Mouse (Mus musculus) heart, adult 2 months (tissue): Measurements from ENCODE around the gene Zfp408. TPM values are rescaled to one million over a fixed set of nuclear protein-coding genes. Genes with fewer than 3 reads are reported as not detected.

Experiments used
- DNase-seq, 2 experiments: peaks; one replicate each; pipeline ENCODE4 v3.0.0; 2021
- H3K27ac ChIP-seq: fragments of 200-600 bp; 2 replicates; pipeline ENCODE4 v1.8.1; 2022
- H3K27me3 ChIP-seq: fragments of 200-500 bp; 2 replicates; pipeline ENCODE4 v1.6.1; 2012; ENCODE audit warnings: mild to moderate bottlenecking, low read length, inconsistent platforms, mixed read lengths; ENCODE audit not compliant: control insufficient read depth, insufficient read depth
- H3K36me3 ChIP-seq: fragments of 200-500 bp; 2 replicates; pipeline ENCODE4 v1.6.1; 2012; ENCODE audit warnings: low read length, inconsistent platforms; ENCODE audit not compliant: control insufficient read depth, insufficient read depth
- H3K4me1 ChIP-seq: fragments of 200-500 bp; 2 replicates; pipeline ENCODE4 v1.6.1; 2011; ENCODE audit warnings: low read length; ENCODE audit not compliant: control insufficient read depth, insufficient read depth
- H3K4me3 ChIP-seq: fragments of 200-600 bp; 2 replicates; pipeline ENCODE4 v1.8.1; 2022
- H3K79me2 ChIP-seq: fragments of 200-500 bp; replicated peaks from 2 replicates; pipeline ENCODE4 v1.6.1; 2012; ENCODE audit warnings: mild to moderate bottlenecking, inconsistent platforms, low read length, moderate library complexity, mixed read lengths; ENCODE audit not compliant: control insufficient read depth, insufficient read depth
- H3K9ac ChIP-seq: fragments of 200-500 bp; 2 replicates; pipeline ENCODE4 v1.6.1; 2012; ENCODE audit warnings: low read depth, mild to moderate bottlenecking, control low read depth, inconsistent platforms, low read length, mixed read lengths
- CTCF ChIP-seq: fragments of 200-600 bp; IDR thresholded peaks from 2 replicates; pipeline ENCODE4 v1.8.1; 2022; ENCODE audit warnings: antibody characterized with exemption, mild to moderate bottlenecking, moderate library complexity
- EP300 ChIP-seq: fragments of 200-500 bp; IDR thresholded peaks from 2 replicates; pipeline ENCODE4 v1.6.1; 2011; ENCODE audit warnings: low read depth, low read length, control low read depth; ENCODE audit not compliant: insufficient read depth
- POLR2A ChIP-seq: fragments of 200-500 bp; IDR thresholded peaks from 2 replicates; pipeline ENCODE4 v1.6.1; 2011; ENCODE audit warnings: mild to moderate bottlenecking, low read depth, low read length, control low read depth; ENCODE audit not compliant: insufficient read depth
- WGBS: fragments of 180-500 bp; shearing (Covaris S2); methylation state at CpG from one replicate; pipeline ENCODE4 v1.1.7; 2018; 5-methylcytosine and 5-hydroxymethylcytosine counted together
- intact Hi-C: fragments of 180-260 bp; cut with DNase I; formaldehyde crosslinking; loops from one replicate; pipeline ENCODE4 v1.15.1; 2025
- polyA plus RNA-seq: library from polyadenylated mRNA; depleted of rRNA; stranded (reverse); fragments of >200 nt; gene quantifications from 2 replicates; pipeline ENCODE4 v1.2.3, GENCODE M21; 2012
- total RNA-seq, 2 experiments: library from RNA; stranded (reverse); gene quantifications; 2 replicates each; pipeline ENCODE4 v1.2.3; 2021

Gene Zfp408
- total and polyA plus RNA-seq, 3 experiments, result 4.0 to 5.3 (median 4.2) TPM

DNA sequence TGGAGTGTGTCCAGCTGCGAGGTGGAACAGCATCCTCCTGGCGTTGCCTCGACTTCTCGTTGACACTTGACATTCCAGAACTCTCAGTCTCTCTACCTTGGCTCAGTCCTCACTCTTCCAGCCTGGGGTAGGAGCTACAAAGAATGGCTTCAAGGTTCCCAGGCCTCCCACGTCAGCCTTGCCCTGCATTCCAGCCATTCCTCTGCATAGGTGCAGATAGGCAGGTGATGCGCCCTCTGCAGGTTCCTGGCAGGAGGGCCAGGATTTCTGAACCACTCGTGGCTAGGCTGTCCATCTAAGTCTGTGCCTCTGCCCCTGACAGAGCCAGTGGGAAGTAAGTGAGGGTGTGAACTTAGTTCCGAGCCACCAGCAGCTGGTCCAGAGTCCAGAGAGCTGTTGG, 7.2 kb upstream of the Zfp408 start:
- Histone ChIP-seq H3K4me1 (peaks cover 6% of the 10 kb centered on the region), H3K27me3 (no peaks in the 10 kb centered on the region), H3K36me3 (no peaks in the 10 kb centered on the region), H3K4me3 (no peak overlapping the region), H3K9ac (no peak overlapping the region), H3K79me2 (no peaks in the 10 kb centered on the region; the same call in 1 of the 2 replicates), H3K27ac (no peak overlapping the region)
- no peak for DNase-seq
- intact Hi-C loops, result no loop called here
- TF ChIP-seq POLR2A (no peak), EP300 (no peak), CTCF (no peak)
- 63% methylated on average over 8 of the region's 8 CpGs for WGBS

DNA sequence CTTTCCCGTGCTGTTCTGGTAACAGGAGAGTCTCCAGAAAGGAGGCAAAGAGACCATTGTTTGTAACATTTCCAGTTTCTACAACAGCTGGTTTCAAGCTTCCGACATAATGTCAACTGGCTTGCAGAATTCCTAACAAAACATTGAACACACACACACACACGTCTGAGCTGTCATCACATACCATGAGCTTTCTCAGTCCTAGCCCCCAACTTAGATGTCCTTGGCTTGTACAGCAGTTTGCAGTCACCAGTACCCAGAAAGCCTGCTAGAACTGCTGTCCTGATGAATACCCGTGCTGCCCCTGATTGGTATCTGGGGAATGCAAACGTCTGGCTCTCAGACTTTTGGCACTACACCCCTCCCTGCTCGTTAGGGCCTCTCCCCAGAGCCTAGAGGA, 6.2 kb upstream of the Zfp408 start:
- WGBS, result 39% methylated on average over 6 of the region's 6 CpGs

GRCm38 (mm10) chr2:91655388-91655787, 5.8 kb upstream of the Zfp408 start:
- Histone ChIP-seq H3K27ac (no peak overlapping the region), H3K36me3 (no peaks in the 10 kb centered on the region), H3K4me1 (peaks cover 8% of the 10 kb centered on the region), H3K4me3 (no peak overlapping the region), H3K79me2 (0 out of 2 replicates have a peak, but pooled peaks cover under 1% of the 10 kb centered on the region), H3K9ac (no peak overlapping the region), H3K27me3 (no peaks in the 10 kb centered on the region)
- intact Hi-C loops, result no loop called here
- TF ChIP-seq EP300, result no peak
- no peak for TF ChIP-seq CTCF
- no peak for TF ChIP-seq POLR2A
- 49% methylated on average over 5 of the region's 5 CpGs for WGBS
- no peak for DNase-seq

More for the DNA sequence above, 6.2 kb upstream of the Zfp408 start:
- Histone ChIP-seq H3K27ac (no peak overlapping the region), H3K9ac (no peak overlapping the region), H3K36me3 (no peaks in the 10 kb centered on the region), H3K4me1 (peaks cover 8% of the 10 kb centered on the region), H3K79me2 (no peaks in the 10 kb centered on the region), H3K27me3 (no peaks in the 10 kb centered on the region), H3K4me3 (no peak overlapping the region)
- intact Hi-C loops, result no loop called here
- DNase-seq, result no peak
- TF ChIP-seq CTCF (no peak), POLR2A (no peak), EP300 (no peak)

GRCm38 (mm10) chr2:91652863-91653262, 3.3 kb upstream of the Zfp408 start:
- Histone ChIP-seq H3K79me2 (0 out of 2 replicates have a peak, but pooled peaks cover 2% of the 10 kb centered on the region), H3K27me3 (no peaks in the 10 kb centered on the region), H3K4me1 (peaks cover 9% of the 10 kb centered on the region), H3K36me3 (no peaks in the 10 kb centered on the region), H3K27ac (no peak overlapping the region), H3K9ac (no peak overlapping the region), H3K4me3 (no peak overlapping the region)
- DNase-seq, result no peak
- 45% methylated on average over 6 of the region's 6 CpGs for WGBS
- intact Hi-C loops, result no loop called here
- TF ChIP-seq EP300 (no peak), CTCF (no peak), POLR2A (no peak)

- intact Hi-C loops, result no loop called here
- 0 out of 2 replicates have a peak, but pooled peaks cover 2% of the 10 kb centered on the region for H3K79me2 ChIP-seq
- no peak overlapping the region for H3K9ac ChIP-seq
- no peaks in the 10 kb centered on the region for H3K36me3 ChIP-seq
- peaks cover 9% of the 10 kb centered on the region for H3K4me1 ChIP-seq
- 59% methylated on average over 14 of the region's 14 CpGs for WGBS
- H3K27ac ChIP-seq, result no peak overlapping the region
- no peak for DNase-seq
- H3K4me3 ChIP-seq, result no peak overlapping the region
- H3K27me3 ChIP-seq, result no peaks in the 10 kb centered on the region
- TF ChIP-seq CTCF (no peak), EP300 (no peak), POLR2A (no peak)
These were observed 2.1 kb upstream of the Zfp408 start for GRCm38 (mm10) chr2:91651458-91652258.
